Mouse (Mus musculus): ENCODE measurements around the gene Lrrc8b. TPM values are rescaled to one million over a fixed set of nuclear protein-coding genes. Genes with fewer than 3 reads are reported as not detected.
A peak's percentile ranks its signal among the peaks of the same experiment; 100 is the strongest.

Lrrc8b gene
- polyA plus RNA-seq (2014; fragmentation: Nextera tagmentation; extraction: Ambion mirVana), result 10.5 and 11.5 TPM in 2 replicates

GRCm38 (mm10) chr5:105415198-105415791 is at the start of gene Lrrc8b:
TSS of gene Lrrc8b (plus strand) at chr5:105415775.
- H3K4me1 ChIP-seq (replicated peaks; ENCODE audit: control insufficient read depth, insufficient read depth, low read length), result peaks cover 3% of the 10 kb centered on the region; the same call in 1 of the 2 replicates
- ATAC-seq (replicated peaks; ENCODE audit: low FRiP score, low TSS enrichment, low read depth) (peak; percentile 94), DNase-seq (ENCODE audit: low spot score) (peak; percentile 90)
- H3K36me3 ChIP-seq (ENCODE audit: control insufficient read depth, insufficient read depth, low read length), result no peaks in the 10 kb centered on the region
- under 1% methylated on average over 34 of the region's 63 CpGs for WGBS
- no peaks in the 10 kb centered on the region for H3K27me3 ChIP-seq (replicated peaks; ENCODE audit: control insufficient read depth, insufficient read depth, low read length)
- peak within 1 kb of the TSS; percentile 70 for H3K4me3 ChIP-seq (ENCODE audit: low read depth, low read length)
- H3K9me3 ChIP-seq (ENCODE audit: control insufficient read depth, low read length), result no peaks in the 10 kb centered on the region; the same call in 1 of the 2 replicates
- peak within 1 kb of the TSS; percentile 99 for H3K4me2 ChIP-seq (ENCODE audit: low read length)
- peak within 1 kb of the TSS; percentile 81 for H3K27ac ChIP-seq (ENCODE audit: low read depth)
- H3K9ac ChIP-seq (ENCODE audit: low read length), result peak within 1 kb of the TSS; percentile 87

- DNase-seq (ENCODE audit: low spot score) (no peak), ATAC-seq (replicated peaks; ENCODE audit: low FRiP score, low TSS enrichment, low read depth) (no peak)
- no peaks in the 10 kb centered on the region for H3K9me3 ChIP-seq (ENCODE audit: control insufficient read depth, low read length)
- no peak overlapping the region for H3K27ac ChIP-seq (ENCODE audit: low read depth)
- H3K27me3 ChIP-seq (replicated peaks; ENCODE audit: control insufficient read depth, insufficient read depth, low read length), result no peaks in the 10 kb centered on the region
- no peak overlapping the region for H3K9ac ChIP-seq (ENCODE audit: low read length)
- 88% methylated on average over 2 of the region's 2 CpGs for WGBS
- H3K36me3 ChIP-seq (ENCODE audit: control insufficient read depth, insufficient read depth, low read length), result no peaks in the 10 kb centered on the region
- no peak overlapping the region for H3K4me3 ChIP-seq (ENCODE audit: low read depth, low read length)
- no peaks in the 10 kb centered on the region for H3K4me1 ChIP-seq (replicated peaks; ENCODE audit: control insufficient read depth, insufficient read depth, low read length)
- H3K4me2 ChIP-seq (ENCODE audit: low read length), result no peak overlapping the region
These were observed 34.1 kb upstream of the Lrrc8b start for GRCm38 (mm10) chr5:105381482-105381881.

DNA sequence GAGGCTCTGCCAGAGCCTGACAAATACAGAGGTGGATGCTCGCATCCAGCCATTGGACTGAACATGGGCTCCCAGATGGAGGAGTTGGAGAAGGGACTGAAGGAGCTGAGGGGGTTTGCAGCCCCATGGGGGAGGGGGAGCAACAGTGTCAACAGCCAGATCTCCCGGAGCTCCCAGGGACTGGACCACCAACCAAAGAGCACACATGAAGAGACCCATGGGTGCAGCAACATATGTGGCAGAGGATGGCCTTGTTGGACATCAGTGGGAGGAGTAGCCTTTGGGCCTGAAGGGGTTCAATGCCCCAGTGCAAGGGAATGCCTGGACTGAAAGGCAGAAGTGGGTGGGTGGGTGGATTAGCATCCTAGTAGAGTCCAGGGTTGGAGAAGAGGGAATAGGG is 25.2 kb upstream of the Lrrc8b start:
- no peak overlapping the region for H3K27ac ChIP-seq (ENCODE audit: low read depth)
- no peak overlapping the region for H3K9ac ChIP-seq (ENCODE audit: low read length)
- no peaks in the 10 kb centered on the region for H3K4me1 ChIP-seq (replicated peaks; ENCODE audit: control insufficient read depth, insufficient read depth, low read length)
- H3K9me3 ChIP-seq (ENCODE audit: control insufficient read depth, low read length), result no peaks in the 10 kb centered on the region
- no peak overlapping the region for H3K4me3 ChIP-seq (ENCODE audit: low read depth, low read length)
- no peaks in the 10 kb centered on the region for H3K36me3 ChIP-seq (ENCODE audit: control insufficient read depth, insufficient read depth, low read length)
- H3K4me2 ChIP-seq (ENCODE audit: low read length), result no peak overlapping the region
- H3K27me3 ChIP-seq (replicated peaks; ENCODE audit: control insufficient read depth, insufficient read depth, low read length), result no peaks in the 10 kb centered on the region
- 89% methylated on average over 2 of the region's 2 CpGs for WGBS
- DNase-seq (ENCODE audit: low spot score) (no peak), ATAC-seq (replicated peaks; ENCODE audit: low FRiP score, low TSS enrichment, low read depth) (no peak)

DNA sequence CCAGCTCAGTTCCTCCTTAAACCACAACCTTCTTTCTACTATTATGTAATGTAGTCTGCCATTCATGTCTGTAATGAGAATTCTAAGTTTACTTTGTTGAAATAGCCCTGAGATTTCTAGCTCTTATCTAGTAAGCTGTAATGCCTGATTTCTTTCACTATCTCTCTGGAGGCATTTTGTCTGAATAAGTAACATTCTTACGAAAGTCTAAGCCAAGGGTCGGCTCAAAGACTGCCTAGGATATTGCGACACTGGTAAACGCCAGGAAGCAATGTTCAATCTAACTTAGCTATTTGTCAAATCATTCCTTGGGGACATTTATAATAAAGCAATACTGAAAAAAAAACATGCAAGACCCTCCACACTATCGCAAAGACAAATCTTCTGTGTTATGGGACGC is 21.8 kb upstream of the Lrrc8b start:
- H3K4me3 ChIP-seq (ENCODE audit: low read depth, low read length), result no peak overlapping the region
- no peak overlapping the region for H3K9ac ChIP-seq (ENCODE audit: low read length)
- H3K4me1 ChIP-seq (replicated peaks; ENCODE audit: control insufficient read depth, insufficient read depth, low read length), result no peaks in the 10 kb centered on the region
- DNase-seq (ENCODE audit: low spot score) (no peak), ATAC-seq (replicated peaks; ENCODE audit: low FRiP score, low TSS enrichment, low read depth) (no peak)
- no peaks in the 10 kb centered on the region for H3K9me3 ChIP-seq (ENCODE audit: control insufficient read depth, low read length)
- no peaks in the 10 kb centered on the region for H3K36me3 ChIP-seq (ENCODE audit: control insufficient read depth, insufficient read depth, low read length)
- no peaks in the 10 kb centered on the region for H3K27me3 ChIP-seq (replicated peaks; ENCODE audit: control insufficient read depth, insufficient read depth, low read length)
- no peak overlapping the region for H3K4me2 ChIP-seq (ENCODE audit: low read length)
- no peak overlapping the region for H3K27ac ChIP-seq (ENCODE audit: low read depth)
- WGBS, result 92% methylated on average over 6 of the region's 6 CpGs

DNA sequence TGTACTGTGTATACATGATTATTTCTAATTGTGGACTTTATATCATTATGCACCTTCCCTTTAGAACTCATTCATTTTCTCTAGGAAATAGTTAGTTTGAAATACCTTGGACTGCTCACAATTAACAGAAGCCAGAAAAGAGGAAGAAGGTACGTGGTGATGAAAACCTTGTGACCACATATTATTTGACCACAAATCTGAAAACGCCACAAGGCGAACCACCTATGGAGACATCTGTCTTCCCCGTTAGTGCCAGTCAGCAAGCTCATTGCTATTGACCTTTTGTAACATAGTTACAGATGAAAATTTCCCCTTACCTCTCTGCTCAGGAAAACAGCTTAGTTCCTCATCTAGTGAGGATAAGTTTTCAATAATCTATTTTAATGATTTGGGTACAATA is 20.4 kb upstream of the Lrrc8b start:
- DNase-seq (ENCODE audit: low spot score) (no peak), ATAC-seq (replicated peaks; ENCODE audit: low FRiP score, low TSS enrichment, low read depth) (no peak)
- Histone ChIP-seq H3K4me2 (ENCODE audit: low read length) (no peak overlapping the region), H3K27me3 (replicated peaks; ENCODE audit: control insufficient read depth, insufficient read depth, low read length) (no peaks in the 10 kb centered on the region), H3K36me3 (ENCODE audit: control insufficient read depth, insufficient read depth, low read length) (no peaks in the 10 kb centered on the region), H3K27ac (ENCODE audit: low read depth) (no peak overlapping the region), H3K9ac (ENCODE audit: low read length) (no peak overlapping the region), H3K4me1 (replicated peaks; ENCODE audit: control insufficient read depth, insufficient read depth, low read length) (no peaks in the 10 kb centered on the region), H3K4me3 (ENCODE audit: low read depth, low read length) (no peak overlapping the region), H3K9me3 (ENCODE audit: control insufficient read depth, low read length) (no peaks in the 10 kb centered on the region)
- 92% methylated on average over 4 of the region's 4 CpGs for WGBS

GRCm38 (mm10) chr5:105398966-105399365 is 16.6 kb upstream of the Lrrc8b start:
- Histone ChIP-seq H3K4me3 (ENCODE audit: low read depth, low read length) (no peak overlapping the region), H3K4me2 (ENCODE audit: low read length) (no peak overlapping the region), H3K9ac (ENCODE audit: low read length) (no peak overlapping the region), H3K27ac (ENCODE audit: low read depth) (no peak overlapping the region), H3K9me3 (ENCODE audit: control insufficient read depth, low read length) (no peaks in the 10 kb centered on the region), H3K36me3 (ENCODE audit: control insufficient read depth, insufficient read depth, low read length) (no peaks in the 10 kb centered on the region), H3K27me3 (replicated peaks; ENCODE audit: control insufficient read depth, insufficient read depth, low read length) (no peaks in the 10 kb centered on the region), H3K4me1 (replicated peaks; ENCODE audit: control insufficient read depth, insufficient read depth, low read length) (no peaks in the 10 kb centered on the region)
- 78% methylated on average over 6 of the region's 6 CpGs for WGBS
- ATAC-seq (replicated peaks; ENCODE audit: low FRiP score, low TSS enrichment, low read depth) (no peak), DNase-seq (ENCODE audit: low spot score) (no peak)

GRCm38 (mm10) chr5:105399631-105400423 is 15.7 kb upstream of the Lrrc8b start:
- Histone ChIP-seq H3K4me3 (ENCODE audit: low read depth, low read length) (no peak overlapping the region), H3K27ac (ENCODE audit: low read depth) (no peak overlapping the region), H3K27me3 (replicated peaks; ENCODE audit: control insufficient read depth, insufficient read depth, low read length) (no peaks in the 10 kb centered on the region), H3K9me3 (ENCODE audit: control insufficient read depth, low read length) (no peaks in the 10 kb centered on the region), H3K36me3 (ENCODE audit: control insufficient read depth, insufficient read depth, low read length) (no peaks in the 10 kb centered on the region), H3K9ac (ENCODE audit: low read length) (no peak overlapping the region), H3K4me1 (replicated peaks; ENCODE audit: control insufficient read depth, insufficient read depth, low read length) (no peaks in the 10 kb centered on the region), H3K4me2 (ENCODE audit: low read length) (peak overlapping the region; percentile 36)
- DNase-seq (ENCODE audit: low spot score) (peak; percentile 82), ATAC-seq (replicated peaks; ENCODE audit: low FRiP score, low TSS enrichment, low read depth) (peak; percentile 45; the same call in 1 of the 2 replicates)
- WGBS, result 36% methylated on average over 13 of the region's 13 CpGs

DNA sequence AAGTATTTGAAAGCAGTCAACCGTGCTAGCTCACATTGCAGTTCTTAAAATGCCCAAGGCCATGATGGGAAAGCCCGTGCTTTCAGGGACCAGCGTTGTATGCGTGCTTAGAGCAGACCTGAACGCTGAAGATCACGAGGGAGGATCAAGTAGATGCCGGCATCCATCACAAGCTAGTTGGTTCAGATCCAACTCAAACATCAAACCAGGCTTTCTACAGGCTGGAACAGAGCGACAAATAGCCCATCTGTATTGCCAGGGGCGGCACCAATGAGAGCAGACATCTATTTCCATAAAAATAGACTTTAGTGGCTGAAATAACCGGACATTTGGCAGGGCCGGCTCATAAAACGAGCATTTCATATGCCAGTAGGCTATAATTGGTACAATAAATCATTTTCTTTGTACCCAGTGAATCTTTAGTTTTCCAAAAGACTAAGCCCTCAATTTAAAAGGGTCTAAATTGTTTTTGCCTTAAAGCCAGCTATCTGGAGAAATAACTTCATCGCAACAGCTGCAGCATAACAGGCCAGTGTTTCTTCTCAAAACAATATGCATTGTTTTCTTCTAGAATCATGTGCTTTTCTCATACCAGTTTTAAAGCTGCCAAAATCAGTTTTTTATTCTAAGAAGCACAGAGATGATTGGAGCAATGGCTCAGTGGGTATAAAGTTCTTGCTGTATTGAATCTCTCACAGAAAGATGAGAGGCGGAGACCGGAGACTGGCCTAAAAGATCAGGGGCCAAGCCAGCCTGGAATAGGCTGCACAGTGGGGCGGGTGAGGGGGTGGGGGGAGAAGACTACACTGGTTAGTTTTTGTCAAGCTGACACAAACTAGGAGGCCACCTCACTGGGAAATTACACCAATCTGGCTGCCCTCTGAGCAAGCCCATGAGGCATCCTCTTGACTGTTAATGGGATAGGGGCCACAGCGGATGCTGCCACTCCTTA is 14.9 kb upstream of the Lrrc8b start:
- Histone ChIP-seq H3K9ac (ENCODE audit: low read length) (no peak overlapping the region), H3K4me3 (ENCODE audit: low read depth, low read length) (no peak overlapping the region), H3K27ac (ENCODE audit: low read depth) (no peak overlapping the region), H3K27me3 (replicated peaks; ENCODE audit: control insufficient read depth, insufficient read depth, low read length) (no peaks in the 10 kb centered on the region), H3K9me3 (ENCODE audit: control insufficient read depth, low read length) (no peaks in the 10 kb centered on the region), H3K4me1 (replicated peaks; ENCODE audit: control insufficient read depth, insufficient read depth, low read length) (no peaks in the 10 kb centered on the region), H3K4me2 (ENCODE audit: low read length) (peak overlapping the region; percentile 36), H3K36me3 (ENCODE audit: control insufficient read depth, insufficient read depth, low read length) (no peaks in the 10 kb centered on the region)
- no peak; the same call in 1 of the 2 replicates for ATAC-seq (replicated peaks; ENCODE audit: low FRiP score, low TSS enrichment, low read depth)
- peak; percentile 53 for DNase-seq (ENCODE audit: low spot score)
- WGBS, result 68% methylated on average over 17 of the region's 17 CpGs
